Mouse (Mus musculus) liver, embryonic 11.5 days (tissue): ENCODE results near the gene Ngef. TPM values are rescaled to one million over a fixed set of nuclear protein-coding genes. Genes with fewer than 3 reads are reported as not detected.

ENCODE experiments used
- ATAC-seq: fragments of 200-750 bp; cut with Nextera tagmentation; replicated peaks from 2 replicates; pipeline ENCODE4 v1.8.0; 2017; ENCODE audit warnings: moderate number of reproducible peaks, mild to moderate bottlenecking, moderate TSS enrichment, moderate library complexity; ENCODE audit not compliant: low FRiP score
- DNase-seq: peaks from one replicate; pipeline ENCODE4 v3.0.0-alpha.2; 2017; ENCODE audit warnings: low spot score
- H3K27ac ChIP-seq: fragments of 300-500 bp; sonication (generic); 2 replicates; pipeline ENCODE4 v1.5.1; 2014; ENCODE audit warnings: mild to moderate bottlenecking, low read depth, low read length, control low read depth
- H3K27me3 ChIP-seq: fragments of 300-500 bp; sonication (generic); replicated peaks from 2 replicates; pipeline ENCODE4 v1.6.1; 2014; ENCODE audit warnings: low read length, mixed read lengths; ENCODE audit not compliant: control insufficient read depth, insufficient read depth
- H3K36me3 ChIP-seq: fragments of 300-500 bp; sonication (generic); 2 replicates; pipeline ENCODE4 v1.6.1; 2014; ENCODE audit warnings: mild to moderate bottlenecking, low read length, moderate library complexity, mixed read lengths; ENCODE audit not compliant: control insufficient read depth, insufficient read depth
- H3K4me1 ChIP-seq: fragments of 300-500 bp; sonication (generic); replicated peaks from 2 replicates; pipeline ENCODE4 v1.6.1; 2014; ENCODE audit warnings: low read length, mixed read lengths; ENCODE audit not compliant: control insufficient read depth, insufficient read depth
- H3K4me2 ChIP-seq: fragments of 300-500 bp; sonication (generic); 2 replicates; pipeline ENCODE4 v1.6.1; 2014; ENCODE audit warnings: mild to moderate bottlenecking, control low read depth, moderate library complexity
- H3K4me3 ChIP-seq: fragments of 300-500 bp; sonication (generic); 2 replicates; pipeline ENCODE4 v1.5.1; 2014; ENCODE audit warnings: low read depth, low read length, control low read depth
- H3K9ac ChIP-seq: fragments of 300-500 bp; sonication (generic); 2 replicates; pipeline ENCODE4 v1.6.1; 2014; ENCODE audit warnings: low read depth, low read length, control low read depth
- H3K9me3 ChIP-seq: fragments of 300-500 bp; sonication (generic); 2 replicates; pipeline ENCODE4 v1.6.1; 2016; ENCODE audit warnings: low read length, inconsistent platforms, mixed read lengths; ENCODE audit not compliant: control insufficient read depth
- WGBS: fragments of 180-500 bp; shearing (Covaris S2); extraction: QIAGEN DNeasy Blood & Tissue Kit; methylation state at CpG from one replicate; pipeline ENCODE4 v1.1.7; 2014; 5-methylcytosine and 5-hydroxymethylcytosine counted together
- polyA plus RNA-seq: library from polyadenylated mRNA; unstranded; fragments of >200 nt; fragmentation: Nextera tagmentation; extraction: Ambion mirVana; gene quantifications from 2 replicates; pipeline ENCODE4 v1.2.1, GENCODE M21; 2014

Gene Ngef
- polyA plus RNA-seq, 1 experiment from 2014 or later, result 2.4 TPM

GRCm38 (mm10) chr1:87510166-87510691 is 63.4 kb downstream of the Ngef start:
- Histone ChIP-seq H3K4me2 (peak overlapping the region; percentile 96), H3K9ac (0 out of 2 replicates have a peak overlapping the region, but pooled peaks have one; percentile 20), H3K27me3 (peaks cover 53% of the 10 kb centered on the region), H3K36me3 (no peaks in the 10 kb centered on the region), H3K4me1 (no peaks in the 10 kb centered on the region; the same call in 1 of the 2 replicates), H3K27ac (no peak overlapping the region), H3K9me3 (no peaks in the 10 kb centered on the region), H3K4me3 (peak overlapping the region; percentile 65)
- ATAC-seq (no peak; the same call in 1 of the 2 replicates), DNase-seq (peak; percentile 40)
- WGBS, result under 1% methylated on average over 55 of the region's 61 CpGs

- H3K4me2 ChIP-seq, result peak within 1 kb of the TSS; percentile 96
- H3K36me3 ChIP-seq, result no peaks in the 10 kb centered on the region
- no peaks in the 10 kb centered on the region; the same call in 1 of the 2 replicates for H3K4me1 ChIP-seq
- no peak for ATAC-seq
- no peaks in the 10 kb centered on the region for H3K9me3 ChIP-seq
- DNase-seq, result peak; percentile 36
- WGBS, result 3% methylated on average over 56 of the region's 56 CpGs
- H3K4me3 ChIP-seq, result peak within 1 kb of the TSS; percentile 65
- H3K27me3 ChIP-seq, result peaks cover 53% of the 10 kb centered on the region
- H3K27ac ChIP-seq, result no peak within 1 kb of the TSS
- H3K9ac ChIP-seq, result 0 out of 2 replicates have a peak within 1 kb of the TSS, but pooled peaks have one; percentile 20
Observed at GRCm38 (mm10) chr1:87509561-87510165, 64.0 kb downstream of the Ngef start, which contains the start of gene Neu2. Neu2 (plus strand) TSS chr1:87509889.

DNA sequence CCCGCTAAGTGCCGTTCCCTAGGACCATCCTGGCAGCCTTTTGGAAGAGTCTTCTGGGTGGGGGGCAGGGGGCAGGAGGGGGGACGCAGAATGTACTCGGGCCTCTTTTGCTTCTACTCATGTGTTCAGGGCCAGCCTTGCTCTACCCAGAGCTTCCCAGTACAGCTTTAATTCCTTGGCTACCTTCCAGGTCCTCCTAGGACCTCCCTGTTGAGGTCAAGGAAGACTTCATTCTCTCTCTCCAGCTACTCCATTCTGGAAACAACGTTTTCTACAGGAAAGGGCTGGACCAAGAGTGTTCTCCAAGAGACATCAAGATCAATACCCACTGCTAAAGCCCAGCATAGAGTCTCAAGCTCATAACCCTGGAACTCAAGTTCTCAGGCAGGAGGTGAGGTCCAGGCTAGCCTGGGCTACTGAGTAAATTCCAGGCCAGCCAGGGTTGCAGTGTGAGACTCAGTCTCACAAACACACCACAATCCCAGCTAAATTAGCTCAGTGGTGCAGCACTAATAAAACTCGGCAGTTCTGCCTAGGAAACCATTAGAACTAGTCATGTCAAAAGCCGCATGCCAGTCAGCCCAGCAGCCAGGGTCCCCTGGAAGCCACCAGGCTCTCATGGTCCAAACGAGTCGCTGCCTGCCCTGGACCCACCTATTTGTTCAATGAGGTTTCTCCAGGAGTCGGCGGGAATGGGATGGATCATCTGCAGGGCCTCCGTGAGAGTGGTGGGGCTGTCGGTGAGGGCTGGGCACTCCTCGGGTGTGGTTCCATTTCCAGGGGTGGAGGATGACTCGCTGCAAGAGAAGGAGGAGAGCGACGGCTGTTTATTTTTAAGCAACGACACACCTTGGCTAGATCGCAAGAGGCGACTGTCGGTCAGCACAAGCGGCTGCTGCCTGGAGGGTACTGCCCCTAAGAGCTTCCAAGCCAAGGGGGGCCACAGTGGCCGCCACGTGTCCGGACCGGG is 64.8 kb downstream of the Ngef start:
- Histone ChIP-seq H3K9ac (no peak overlapping the region), H3K27me3 (peaks cover 53% of the 10 kb centered on the region), H3K4me3 (peak overlapping the region; percentile 65; the same call in 1 of the 2 replicates), H3K36me3 (no peaks in the 10 kb centered on the region), H3K27ac (no peak overlapping the region), H3K4me1 (no peaks in the 10 kb centered on the region; the same call in 1 of the 2 replicates), H3K4me2 (peak overlapping the region; percentile 96), H3K9me3 (no peaks in the 10 kb centered on the region)
- WGBS, result 20% methylated on average over 26 of the region's 26 CpGs
- ATAC-seq (no peak), DNase-seq (no peak)

DNA sequence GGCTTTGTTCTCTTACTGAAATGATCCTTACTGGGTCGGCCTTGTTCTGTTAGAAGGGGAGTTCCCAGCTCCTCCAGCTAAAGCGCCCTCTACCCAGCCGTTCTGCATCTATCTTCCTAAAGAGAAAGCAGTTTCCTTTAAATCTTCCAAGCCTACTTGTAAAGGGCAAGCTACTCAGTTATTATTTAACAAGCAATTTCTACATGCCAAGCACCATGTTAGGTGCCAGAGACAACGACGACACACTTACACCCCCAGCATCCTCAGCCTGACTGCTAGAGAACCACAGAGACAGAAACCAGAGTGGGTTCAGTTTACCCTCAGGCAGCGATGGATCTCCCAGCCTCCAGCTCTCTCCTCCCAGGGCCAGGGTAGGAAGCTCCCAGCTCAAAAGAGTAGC is 65.8 kb downstream of the Ngef start:
- H3K27me3 ChIP-seq, result peaks cover 53% of the 10 kb centered on the region
- no peak for DNase-seq
- no peaks in the 10 kb centered on the region; the same call in 1 of the 2 replicates for H3K4me1 ChIP-seq
- no peaks in the 10 kb centered on the region for H3K36me3 ChIP-seq
- H3K9me3 ChIP-seq, result no peaks in the 10 kb centered on the region
- no peak overlapping the region for H3K4me2 ChIP-seq
- no peak overlapping the region for H3K27ac ChIP-seq
- ATAC-seq, result no peak
- H3K9ac ChIP-seq, result no peak overlapping the region
- 52% methylated on average over 6 of the region's 6 CpGs for WGBS
- no peak overlapping the region for H3K4me3 ChIP-seq

GRCm38 (mm10) chr1:87505524-87505923 is 68.1 kb downstream of the Ngef start:
- 78% methylated on average over 4 of the region's 4 CpGs for WGBS
- no peak for DNase-seq

GRCm38 (mm10) chr1:87493542-87493941 is 80.1 kb downstream of the Ngef start:
- Histone ChIP-seq H3K27ac (no peak overlapping the region), H3K4me2 (no peak overlapping the region), H3K36me3 (no peaks in the 10 kb centered on the region), H3K4me3 (no peak overlapping the region), H3K27me3 (no peaks in the 10 kb centered on the region), H3K9ac (no peak overlapping the region), H3K9me3 (no peaks in the 10 kb centered on the region), H3K4me1 (no peaks in the 10 kb centered on the region)
- 63% methylated on average over 4 of the region's 4 CpGs for WGBS
- DNase-seq, result no peak
- ATAC-seq, result no peak

More at GRCm38 (mm10) chr1:87505524-87505923, 68.1 kb downstream of the Ngef start:
- no peak overlapping the region for H3K4me2 ChIP-seq
- H3K4me1 ChIP-seq, result no peaks in the 10 kb centered on the region; the same call in 1 of the 2 replicates
- no peaks in the 10 kb centered on the region for H3K9me3 ChIP-seq
- H3K9ac ChIP-seq, result no peak overlapping the region
- H3K36me3 ChIP-seq, result no peaks in the 10 kb centered on the region
- no peak for ATAC-seq
- H3K27ac ChIP-seq, result no peak overlapping the region
- peaks cover 36% of the 10 kb centered on the region for H3K27me3 ChIP-seq
- H3K4me3 ChIP-seq, result no peak overlapping the region

DNA sequence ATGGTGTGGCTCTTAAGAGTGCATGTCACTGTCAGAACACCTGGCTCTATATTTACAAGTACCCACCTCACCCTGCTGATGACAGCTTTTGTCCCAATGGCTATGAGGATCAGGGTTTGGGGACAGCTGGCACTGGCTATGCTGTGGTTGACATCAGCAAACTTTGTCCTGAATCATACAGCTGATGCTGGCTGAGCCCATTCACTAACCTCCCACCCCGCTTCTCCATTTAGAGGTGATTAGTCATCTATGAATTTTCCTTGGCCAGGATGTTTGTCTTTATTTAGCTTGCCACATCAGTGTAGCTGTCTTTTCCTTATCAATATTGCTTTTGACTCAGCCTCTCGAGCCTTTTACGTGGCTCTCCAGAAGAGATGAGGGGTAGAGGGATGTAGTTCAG is 81.4 kb downstream of the Ngef start:
- WGBS, result 64% methylated on average over 3 of the region's 3 CpGs
- no peak for ATAC-seq

GRCm38 (mm10) chr1:87486386-87486785 is 87.3 kb downstream of the Ngef start:
- H3K27ac ChIP-seq, result no peak overlapping the region
- no peaks in the 10 kb centered on the region for H3K36me3 ChIP-seq
- DNase-seq (no peak), ATAC-seq (no peak)
- H3K27me3 ChIP-seq, result no peaks in the 10 kb centered on the region
- no peaks in the 10 kb centered on the region for H3K9me3 ChIP-seq
- WGBS, result 70% methylated on average over 6 of the region's 6 CpGs
- H3K4me1 ChIP-seq, result no peaks in the 10 kb centered on the region
- no peak overlapping the region for H3K4me2 ChIP-seq
- no peak overlapping the region for H3K9ac ChIP-seq
- H3K4me3 ChIP-seq, result no peak overlapping the region

More for the DNA sequence above, 81.4 kb downstream of the Ngef start:
- no peaks in the 10 kb centered on the region for H3K27me3 ChIP-seq
- H3K4me3 ChIP-seq, result no peak overlapping the region
- no peak for DNase-seq
- no peak overlapping the region for H3K4me2 ChIP-seq
- no peak overlapping the region for H3K9ac ChIP-seq
- H3K4me1 ChIP-seq, result no peaks in the 10 kb centered on the region
- no peaks in the 10 kb centered on the region for H3K9me3 ChIP-seq
- no peaks in the 10 kb centered on the region for H3K36me3 ChIP-seq
- H3K27ac ChIP-seq, result no peak overlapping the region
